ENCODE assay signal across 19 mouse cellular contexts in genomic region chr4:114778716-114779474, GRCm38 (mm10). TPM values are rescaled to one million over a fixed set of nuclear protein-coding genes. Genes with fewer than 3 reads are reported as not detected.
DNase-seq lines count a peak whose midpoint lies in the region; ATAC-seq and TF ChIP-seq lines count a peak whose summit lies in the region.
"Had no signal": no experiment of that assay in that cellular context is flagged by ENCODE, and none has a peak within 500 bp of the region (broad histone marks: within the 10 kb centered on the region; RNA-seq: fewer than 3 reads in every experiment).

No protein-coding gene starts in this region.

- H3K4me2 ChIP-seq in forebrain, embryonic 11.5 days (ENCODE audit: low read depth, low read length, severe bottlenecking), result no peak overlapping the region
- no peak overlapping the region for H3K4me2 ChIP-seq in forebrain, embryonic 13.5 days
- H3K4me2 ChIP-seq in kidney, embryonic 14.5 days (replicated peaks; ENCODE audit: low read depth, low read length), result no peak overlapping the region
- no peak overlapping the region for H3K4me2 ChIP-seq in neural tube, embryonic 12.5 days (replicated peaks)
- no peak overlapping the region for H3K4me2 ChIP-seq in neural tube, embryonic 15.5 days
- H3K4me2 ChIP-seq in limb, embryonic 14.5 days (replicated peaks; ENCODE audit: low read depth, low read length, severe bottlenecking), result no peak overlapping the region
- H3K4me2 ChIP-seq: stomach, embryonic 15.5 days had no signal

- H3K4me1 ChIP-seq in forebrain, embryonic 11.5 days (replicated peaks; ENCODE audit: control insufficient read depth, insufficient read depth, low read length), result peaks cover 2% of the 10 kb centered on the region; the same call in 1 of the 2 replicates
- H3K4me1 ChIP-seq in forebrain, embryonic 13.5 days, result no peaks in the 10 kb centered on the region
- H3K4me1 ChIP-seq in kidney, embryonic 14.5 days (ENCODE audit: control insufficient read depth, insufficient read depth, low read length), result peaks cover 29% of the 10 kb centered on the region
- H3K4me1 ChIP-seq in neural tube, embryonic 12.5 days, result peaks cover 15% of the 10 kb centered on the region
- H3K4me1 ChIP-seq in neural tube, embryonic 15.5 days, result peaks cover 15% of the 10 kb centered on the region
- peaks cover 26% of the 10 kb centered on the region for H3K4me1 ChIP-seq in limb, embryonic 14.5 days (ENCODE audit: control insufficient read depth, insufficient read depth, low read length)

- ATAC-seq in forebrain, embryonic 11.5 days (replicated peaks; ENCODE audit: low FRiP score), result no peak
- no peak for ATAC-seq in forebrain, embryonic 13.5 days
- peak; percentile 28 for ATAC-seq in kidney, embryonic 14.5 days (ENCODE audit: low FRiP score, low TSS enrichment)
- ATAC-seq in neural tube, embryonic 12.5 days (ENCODE audit: low FRiP score, low read depth), result 0 out of 2 replicates have a peak, but pooled peaks have one; percentile 13
- no peak; the same call in 1 of the 2 replicates for ATAC-seq in neural tube, embryonic 15.5 days (ENCODE audit: low FRiP score)
- no peak; the same call in 1 of the 2 replicates for ATAC-seq in limb, embryonic 14.5 days (ENCODE audit: low FRiP score, low read depth)
- ATAC-seq in monocyte, adult 5-6 weeks (replicated peaks; ENCODE audit: insufficient number of reproducible peaks, low FRiP score, low TSS enrichment, poor library complexity, severe bottlenecking), result no peak

- no peak overlapping the region for H3K9ac ChIP-seq in forebrain, embryonic 11.5 days (ENCODE audit: low read length)
- H3K9ac ChIP-seq in forebrain, embryonic 13.5 days, result no peak overlapping the region
- no peak overlapping the region for H3K9ac ChIP-seq in kidney, embryonic 14.5 days (ENCODE audit: low read depth, low read length)
- no peak overlapping the region for H3K9ac ChIP-seq in neural tube, embryonic 12.5 days
- no peak overlapping the region for H3K9ac ChIP-seq in neural tube, embryonic 15.5 days (replicated peaks)
- H3K9ac ChIP-seq in limb, embryonic 14.5 days (ENCODE audit: low read depth, low read length, severe bottlenecking), result no peak overlapping the region
- H3K9ac ChIP-seq: stomach, embryonic 15.5 days had no signal

- H3K36me3 ChIP-seq in forebrain, embryonic 11.5 days (ENCODE audit: control insufficient read depth, insufficient read depth, low read length), result no peaks in the 10 kb centered on the region
- no peaks in the 10 kb centered on the region for H3K36me3 ChIP-seq in forebrain, embryonic 13.5 days (ENCODE audit: poor library complexity, severe bottlenecking)
- no peaks in the 10 kb centered on the region for H3K36me3 ChIP-seq in kidney, embryonic 14.5 days (ENCODE audit: control insufficient read depth, insufficient read depth, low read length)
- H3K36me3 ChIP-seq in neural tube, embryonic 12.5 days, result no peaks in the 10 kb centered on the region
- H3K36me3 ChIP-seq in neural tube, embryonic 15.5 days, result no peaks in the 10 kb centered on the region
- H3K36me3 ChIP-seq in limb, embryonic 14.5 days (ENCODE audit: control insufficient read depth, insufficient read depth, low read length), result no peaks in the 10 kb centered on the region
- H3K36me3 ChIP-seq: G1E; stomach, embryonic 15.5 days had no signal

- peak; percentile 46 for DNase-seq in forebrain, embryonic 11.5 days (ENCODE audit: low spot score)
- no peak for DNase-seq in kidney, adult 18-20 months
- no peak for DNase-seq in limb, embryonic 14.5 days (ENCODE audit: low spot score)
- DNase-seq: adrenal gland, postnatal 36 days; cerebellum, adult 11-12 months; heart, adult 18-20 months; kidney, adult 11 months; thymus, postnatal 36 days had no signal

- 0 out of 2 replicates have a peak, but pooled peaks cover 2% of the 10 kb centered on the region for H3K27me3 ChIP-seq in forebrain, embryonic 11.5 days (ENCODE audit: control insufficient read depth, insufficient read depth, low read length)
- H3K27me3 ChIP-seq in forebrain, embryonic 13.5 days, result peaks cover 28% of the 10 kb centered on the region
- no peaks in the 10 kb centered on the region for H3K27me3 ChIP-seq in kidney, embryonic 14.5 days (ENCODE audit: control insufficient read depth, insufficient read depth, low read length)
- H3K27me3 ChIP-seq in neural tube, embryonic 12.5 days (replicated peaks), result no peaks in the 10 kb centered on the region; the same call in 1 of the 2 replicates
- no peaks in the 10 kb centered on the region for H3K27me3 ChIP-seq in neural tube, embryonic 15.5 days (replicated peaks)
- peaks cover 4% of the 10 kb centered on the region; the same call in 1 of the 2 replicates for H3K27me3 ChIP-seq in limb, embryonic 14.5 days (ENCODE audit: control insufficient read depth, insufficient read depth, low read length)
- H3K27me3 ChIP-seq: stomach, embryonic 15.5 days had no signal

- no peak overlapping the region for H3K4me3 ChIP-seq in forebrain, embryonic 11.5 days (ENCODE audit: low read depth, low read length)
- no peak overlapping the region for H3K4me3 ChIP-seq in forebrain, embryonic 13.5 days
- H3K4me3 ChIP-seq in kidney, embryonic 14.5 days (ENCODE audit: low read length), result no peak overlapping the region
- H3K4me3 ChIP-seq in neural tube, embryonic 12.5 days, result no peak overlapping the region
- no peak overlapping the region for H3K4me3 ChIP-seq in neural tube, embryonic 15.5 days (replicated peaks)
- no peak overlapping the region for H3K4me3 ChIP-seq in limb, embryonic 14.5 days (replicated peaks; ENCODE audit: low read length)
- H3K4me3 ChIP-seq: myocyte; stomach, embryonic 15.5 days had no signal

- WGBS in forebrain, embryonic 11.5 days, result 73% methylated on average over 7 of the region's 7 CpGs
- 62% methylated on average over 7 of the region's 7 CpGs for WGBS in forebrain, embryonic 13.5 days
- WGBS in kidney, embryonic 14.5 days, result 23% methylated on average over 7 of the region's 7 CpGs
- 52% methylated on average over 7 of the region's 7 CpGs for WGBS in neural tube, embryonic 12.5 days
- WGBS in neural tube, embryonic 15.5 days, result 49% methylated on average over 7 of the region's 7 CpGs
- WGBS in limb, embryonic 14.5 days, result 26% methylated on average over 7 of the region's 7 CpGs

- H3K9me3 ChIP-seq in forebrain, embryonic 11.5 days (ENCODE audit: control insufficient read depth, low read length), result no peaks in the 10 kb centered on the region
- H3K9me3 ChIP-seq in forebrain, embryonic 13.5 days (replicated peaks), result no peaks in the 10 kb centered on the region
- no peaks in the 10 kb centered on the region for H3K9me3 ChIP-seq in kidney, embryonic 14.5 days (ENCODE audit: control insufficient read depth, low read length)
- H3K9me3 ChIP-seq in neural tube, embryonic 12.5 days, result no peaks in the 10 kb centered on the region
- no peaks in the 10 kb centered on the region for H3K9me3 ChIP-seq in neural tube, embryonic 15.5 days (replicated peaks)
- no peaks in the 10 kb centered on the region for H3K9me3 ChIP-seq in limb, embryonic 14.5 days (ENCODE audit: control insufficient read depth, low read length)
- H3K9me3 ChIP-seq: stomach, embryonic 15.5 days had no signal

- H3K27ac ChIP-seq in forebrain, embryonic 11.5 days (ENCODE audit: low read depth, low read length), result no peak overlapping the region
- no peak overlapping the region for H3K27ac ChIP-seq in forebrain, embryonic 13.5 days
- H3K27ac ChIP-seq in kidney, embryonic 14.5 days (ENCODE audit: low read depth, low read length), result peak overlapping the region; percentile 90
- H3K27ac ChIP-seq in neural tube, embryonic 12.5 days, result no peak overlapping the region
- H3K27ac ChIP-seq in neural tube, embryonic 15.5 days (replicated peaks), result no peak overlapping the region
- peak overlapping the region; percentile 68; the same call in 1 of the 2 replicates for H3K27ac ChIP-seq in limb, embryonic 14.5 days (replicated peaks; ENCODE audit: low read depth, low read length)
- H3K27ac ChIP-seq: macrophage had no signal

- no peak for TF ChIP-seq POLR2A in limb, embryonic 14.5 days (IDR thresholded peaks at IDR 0.05; ENCODE audit: borderline replicate concordance, extremely low read depth, insufficient read depth, insufficient read length)

RNA-seq across cellular contexts. Expression of gene Gm12830, which starts 42.6 kb away (rescaled TPM):
- polyA plus RNA-seq in forebrain, embryonic 11.5 days (2014; fragmentation: Nextera tagmentation; extraction: Ambion mirVana), result not detected in 2 replicates
- polyA plus RNA-seq in forebrain, embryonic 13.5 days (2015; fragmentation: Nextera tagmentation; extraction: Ambion mirVana), result not detected in 2 replicates
- 0.15 and 0.17 TPM in 2 replicates for polyA plus RNA-seq in kidney, embryonic 14.5 days (2014; fragmentation: Nextera tagmentation; extraction: Ambion mirVana)
- not detected in 2 replicates for polyA plus RNA-seq in neural tube, embryonic 12.5 days (2016; fragmentation: Nextera tagmentation; extraction: Ambion mirVana)
- not detected in 2 replicates for polyA plus RNA-seq in neural tube, embryonic 15.5 days (2015; fragmentation: Nextera tagmentation; extraction: Ambion mirVana)
- not detected in 2 replicates for polyA plus RNA-seq in limb, embryonic 14.5 days (2012; rRNA removed)
- not detected in 2 replicates for polyA plus RNA-seq in limb, embryonic 14.5 days (2014; fragmentation: Nextera tagmentation; extraction: Ambion mirVana)
- not detected in 3 replicates for total RNA-seq in monocyte, adult 5-6 weeks (2017)
- total RNA-seq: adrenal gland, postnatal 36 days; heart, adult 18-20 months had no signal
- polyA plus RNA-seq: C2C12; G1E; heart, postnatal 0 days; macrophage; myocyte; stomach, embryonic 15.5 days had no signal

Comparison
In these comparisons a context has a peak if more than half of its experiments do, and no peak if none do; other contexts are left out.
1. ATAC-seq: peak in kidney, embryonic 14.5 days (single experiment) and neural tube, embryonic 12.5 days (single experiment); none in forebrain, embryonic 11.5 days (single experiment), forebrain, embryonic 13.5 days (single experiment), neural tube, embryonic 15.5 days (single experiment), limb, embryonic 14.5 days (single experiment) and monocyte, adult 5-6 weeks (single experiment).
2. H3K27ac ChIP-seq: peak in kidney, embryonic 14.5 days (single experiment) and limb, embryonic 14.5 days (single experiment); none in forebrain, embryonic 11.5 days (single experiment), forebrain, embryonic 13.5 days (single experiment), neural tube, embryonic 12.5 days (single experiment) and neural tube, embryonic 15.5 days (single experiment).